Mouse (Mus musculus): ENCODE results near the gene Dcn.

The Dcn gene
- long read RNA-seq, experiment 1, transcript Dcn-201 (8 exons, 1,758 nt): major isoform, 125 of 171 reads
- long read RNA-seq, experiment 1, transcript Dcn-202 (8 exons, 1,758 nt): minor isoform, 35 of 171 reads
- long read RNA-seq, experiment 1, partial matches to known transcripts: 9 of 171 reads
- long read RNA-seq, experiment 1, other reads (novel, unspliced or antisense): 2 of 171 reads
- long read RNA-seq, experiment 2, transcript Dcn-202 (8 exons, 1,758 nt): minor isoform, 50 of 313 reads
- long read RNA-seq, experiment 2, transcript Dcn-201 (8 exons, 1,758 nt): major isoform, 240 of 313 reads
- long read RNA-seq, experiment 2, partial matches to known transcripts: 23 of 313 reads
- long read RNA-seq, experiment 2, other reads (novel, unspliced or antisense): 0 of 313 reads

- intact Hi-C loops (cut with DNase I): no loop called here
These were observed at the start of gene Dcn for GRCm38 (mm10) chr10:97479004-97479766. Gene Dcn, plus strand, starts transcription at chr10:97479609.

- intact Hi-C loops (cut with DNase I): no loop called here
These were observed 42.7 kb upstream of the Dcn start for GRCm38 (mm10) chr10:97436662-97437061.

GRCm38 (mm10) chr10:97442300-97442699 lies 37.1 kb upstream of the Dcn start:
- intact Hi-C loops (cut with DNase I): no loop called here

- intact Hi-C loops (cut with DNase I): no loop called here
These were observed 32.9 kb upstream of the Dcn start for GRCm38 (mm10) chr10:97446486-97446885.

GRCm38 (mm10) chr10:97452886-97453285 lies 26.5 kb upstream of the Dcn start:
- intact Hi-C loops (cut with DNase I): no loop called here

GRCm38 (mm10) chr10:97453529-97453928 lies 25.9 kb upstream of the Dcn start:
- intact Hi-C loops (cut with DNase I): no loop called here

- intact Hi-C loops (cut with DNase I): no loop called here
These were observed 22.4 kb upstream of the Dcn start for GRCm38 (mm10) chr10:97456993-97457392.

GRCm38 (mm10) chr10:97466818-97467217 lies 12.6 kb upstream of the Dcn start:
- intact Hi-C loops (cut with DNase I): no loop called here

- intact Hi-C loops (cut with DNase I): no loop called here
These were observed 9.8 kb upstream of the Dcn start for GRCm38 (mm10) chr10:97469411-97470140.

- intact Hi-C loops (cut with DNase I): no loop called here
These were observed 3.9 kb upstream of the Dcn start for GRCm38 (mm10) chr10:97475460-97475859.

GRCm38 (mm10) chr10:97478259-97478658 lies 1.1 kb upstream of the Dcn start:
- intact Hi-C loops (cut with DNase I): no loop called here

GRCm38 (mm10) chr10:97482150-97482549 lies 2.7 kb downstream of the Dcn start:
- intact Hi-C loops (cut with DNase I): no loop called here

GRCm38 (mm10) chr10:97484049-97484448 lies 4.6 kb downstream of the Dcn start:
- intact Hi-C loops (cut with DNase I): no loop called here

GRCm38 (mm10) chr10:97485151-97485550 lies 5.7 kb downstream of the Dcn start:
- intact Hi-C loops (cut with DNase I): no loop called here

GRCm38 (mm10) chr10:97486085-97486484 lies 6.7 kb downstream of the Dcn start:
- intact Hi-C loops (cut with DNase I): no loop called here

GRCm38 (mm10) chr10:97487269-97487989 lies 8.0 kb downstream of the Dcn start:
- intact Hi-C loops (cut with DNase I): no loop called here

GRCm38 (mm10) chr10:97492367-97492980 lies 13.1 kb downstream of the Dcn start:
- intact Hi-C loops (cut with DNase I): no loop called here

GRCm38 (mm10) chr10:97497646-97498045 lies 18.2 kb downstream of the Dcn start:
- intact Hi-C loops (cut with DNase I): no loop called here

GRCm38 (mm10) chr10:97523366-97523765 lies 44.0 kb downstream of the Dcn start:
- intact Hi-C loops (cut with DNase I): no loop called here

GRCm38 (mm10) chr10:97535697-97536096 lies 56.3 kb downstream of the Dcn start:
- intact Hi-C loops (cut with DNase I): no loop called here

GRCm38 (mm10) chr10:97536921-97537320 lies 57.5 kb downstream of the Dcn start:
- intact Hi-C loops (cut with DNase I): no loop called here
